Mouse (Mus musculus) urinary bladder, postnatal 10 days (tissue): Measurements from ENCODE around the gene Notch2.
A peak's percentile ranks its signal among the peaks of the same experiment; 100 is the strongest.

Experiments
- DNase-seq: peaks from one replicate; pipeline ENCODE4 v3.0.0; 2022; ENCODE audit warnings: low spot score

The Notch2 gene

GRCm38 (mm10) chr3:98157073-98157472 lies 143.7 kb downstream of the Notch2 start:
- DNase-seq: no peak

DNA sequence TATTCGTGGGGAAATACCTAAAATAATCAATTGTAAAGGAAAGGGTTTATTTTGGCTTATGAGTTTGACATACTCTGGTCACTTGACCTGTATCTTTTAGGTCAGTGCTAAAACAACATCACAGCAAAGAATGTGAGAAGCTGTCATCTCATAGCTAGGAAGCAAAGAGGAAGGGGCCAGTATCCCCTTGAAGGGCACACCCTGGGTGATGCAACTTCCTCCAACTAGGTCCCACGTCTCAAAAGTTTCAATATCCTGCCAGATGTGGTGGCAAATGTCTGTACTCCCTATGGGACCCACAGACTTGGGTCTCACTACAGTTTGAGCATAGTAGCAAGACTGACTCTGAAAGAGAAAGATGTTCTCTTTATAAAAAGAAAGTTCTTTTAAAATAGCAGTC lies 144.3 kb downstream of the Notch2 start:
- DNase-seq: no peak

DNA sequence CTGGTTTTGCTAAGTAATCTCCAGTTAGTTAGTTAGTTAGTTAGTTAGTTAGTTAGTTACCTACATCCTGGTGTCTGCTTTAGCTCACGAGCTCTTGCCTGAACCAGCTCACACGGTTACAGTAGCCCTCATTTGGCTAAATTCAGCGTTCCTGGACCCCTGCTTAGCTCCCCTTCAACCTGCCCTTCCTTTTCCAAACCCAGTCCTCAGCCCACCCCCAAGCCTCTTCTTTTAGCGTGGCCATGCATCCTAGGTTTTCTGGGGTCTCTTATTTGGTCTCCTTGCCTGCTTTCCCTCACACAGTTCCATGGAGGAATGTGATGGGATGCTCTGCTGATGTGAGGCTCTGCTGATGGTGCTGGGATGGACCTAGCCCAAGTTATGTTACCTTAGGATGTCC lies 145.3 kb downstream of the Notch2 start:
- DNase-seq: no peak

DNA sequence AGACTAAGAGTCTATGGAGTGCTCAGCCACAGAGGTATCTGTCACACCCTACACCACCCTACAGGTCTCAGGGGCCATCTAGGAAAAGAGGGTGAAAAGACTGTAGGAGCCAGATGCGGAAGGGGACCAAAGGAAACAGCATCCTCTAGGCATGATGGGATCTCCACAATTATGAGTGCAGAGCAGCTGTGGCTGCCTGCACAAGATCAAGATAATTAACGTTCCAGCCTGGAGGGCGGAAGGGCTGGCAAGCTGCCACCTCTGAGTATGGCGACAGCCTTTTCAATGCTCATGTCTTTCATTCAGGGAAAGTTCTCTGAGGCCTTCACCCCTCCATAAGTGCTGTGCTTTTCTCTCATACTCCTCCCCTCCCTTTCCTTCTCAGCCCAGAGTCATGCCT lies 146.0 kb downstream of the Notch2 start:
- no peak for DNase-seq

DNA sequence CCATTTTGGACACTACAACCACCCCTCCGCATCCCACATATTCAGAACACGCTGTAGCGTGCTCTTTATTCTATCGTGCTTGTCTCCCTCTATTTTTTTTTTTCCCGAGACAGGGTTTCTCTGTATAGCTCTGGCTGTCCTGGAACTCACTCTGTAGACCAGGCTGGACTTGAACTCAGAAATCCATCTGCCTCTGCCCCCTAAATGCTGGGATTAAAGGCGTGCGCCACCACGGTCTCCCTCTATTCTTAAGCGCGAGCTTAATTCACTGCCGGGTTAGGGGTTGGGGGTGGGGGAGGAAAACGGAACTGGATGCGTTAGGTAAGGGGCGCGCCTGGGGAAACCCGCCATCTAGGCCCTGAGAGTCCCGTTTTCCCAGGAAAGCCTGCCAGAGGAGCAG lies 147.0 kb downstream of the Notch2 start, which contains the start of gene Adam30:
Gene Adam30 (plus strand): TSS at position 301 of the 400 bp plus-strand sequence.
- DNase-seq: no peak

- no peak for DNase-seq
Observed at GRCm38 (mm10) chr3:98178340-98178739, 165.0 kb downstream of the Notch2 start.

GRCm38 (mm10) chr3:98180805-98181204 lies 167.5 kb downstream of the Notch2 start:
- peak; percentile 23 for DNase-seq

- no peak for DNase-seq
Observed at GRCm38 (mm10) chr3:98185163-98185714, 171.9 kb downstream of the Notch2 start.

DNA sequence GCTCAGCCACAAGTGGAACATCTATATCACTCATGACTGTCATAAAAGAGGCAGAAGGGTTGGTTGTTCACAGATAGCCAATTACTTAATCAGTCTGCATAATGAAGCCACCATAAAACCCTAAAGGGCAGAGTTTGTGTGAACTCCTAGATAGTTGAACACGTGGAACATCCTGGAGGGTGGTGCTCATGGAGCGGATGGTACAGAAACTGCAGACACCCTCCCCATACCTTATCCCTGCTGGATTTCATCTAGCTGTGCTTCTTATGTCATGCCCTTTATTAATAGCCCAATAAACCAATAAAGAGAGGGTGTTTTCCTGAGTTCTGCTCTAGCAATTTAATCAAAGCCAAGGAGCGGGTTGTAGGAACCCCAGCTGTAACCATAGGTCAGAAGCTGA lies 174.4 kb downstream of the Notch2 start:
- no peak for DNase-seq

DNA sequence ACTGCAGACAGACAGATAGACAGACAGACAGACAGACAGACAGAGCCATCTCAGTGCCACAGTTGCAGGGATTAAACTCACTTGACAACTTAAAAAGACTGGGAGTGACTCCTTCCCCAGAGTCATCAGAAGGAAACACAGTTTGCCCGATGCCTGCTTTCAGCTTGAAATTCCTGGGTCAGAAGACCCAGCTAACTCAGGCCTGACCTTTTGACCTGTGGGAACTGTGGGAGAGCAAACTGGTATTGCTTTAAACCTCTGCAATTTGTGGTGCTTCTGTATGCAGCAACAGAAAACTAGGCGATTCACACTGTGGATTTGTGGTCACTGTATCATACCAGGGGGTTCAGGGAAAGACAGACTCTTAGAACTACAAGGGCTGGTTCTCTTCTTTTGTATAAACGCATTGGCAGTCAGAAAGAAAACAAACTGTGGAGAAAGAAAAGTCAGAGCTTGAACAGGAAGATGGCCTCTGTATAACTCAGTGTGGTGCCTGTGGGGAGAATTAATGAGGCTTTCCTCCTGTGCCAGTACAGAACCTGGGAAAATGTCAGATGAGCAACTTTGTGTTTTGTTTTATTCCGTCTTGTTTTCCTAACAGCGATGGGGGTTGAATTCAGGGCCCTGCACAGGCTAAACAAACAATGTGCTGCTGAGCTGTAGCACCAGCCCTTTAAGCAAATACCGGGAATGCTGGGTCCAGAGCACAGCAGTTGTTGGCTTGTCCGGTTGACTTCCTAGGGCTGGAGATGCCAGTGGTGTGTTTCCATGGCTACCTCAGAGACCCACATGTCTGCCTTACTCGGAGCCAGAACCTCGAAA lies 184.6 kb downstream of the Notch2 start:
- DNase-seq: no peak

GRCm38 (mm10) chr3:98199747-98200146 lies 186.4 kb downstream of the Notch2 start:
- DNase-seq: no peak
